Mouse (Mus musculus): ENCODE measurements at regions not wholly inside any gene's neighbourhood (a gene's known extent, or its start where the extent isn't known, plus 50 kb on each side); places are given as distances from the start of the nearest gene placed in this dataset.

DNA sequence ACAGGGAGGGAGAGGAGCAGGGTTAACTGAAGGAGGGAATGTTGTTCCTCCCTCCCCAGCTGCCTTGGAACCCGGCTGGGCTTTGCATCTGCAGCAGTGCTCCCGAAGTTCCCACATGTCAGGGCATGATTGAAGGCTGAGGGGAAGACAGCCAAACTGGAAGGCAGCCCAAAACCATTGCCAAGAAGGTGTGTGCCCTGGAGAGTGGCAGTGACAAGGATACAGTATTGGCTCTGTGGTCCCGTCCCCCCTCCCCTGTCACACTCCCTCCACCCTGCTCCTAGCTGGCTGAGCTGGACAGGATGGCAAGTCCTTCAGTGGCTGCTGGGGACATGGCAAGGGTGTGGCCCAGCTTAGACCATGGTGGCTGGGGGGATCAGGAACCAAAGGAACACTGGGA lies 79.1 kb downstream of the Cyp26b1 start:
- DNase-seq (ENCODE audit: low read depth), result no peak

DNA sequence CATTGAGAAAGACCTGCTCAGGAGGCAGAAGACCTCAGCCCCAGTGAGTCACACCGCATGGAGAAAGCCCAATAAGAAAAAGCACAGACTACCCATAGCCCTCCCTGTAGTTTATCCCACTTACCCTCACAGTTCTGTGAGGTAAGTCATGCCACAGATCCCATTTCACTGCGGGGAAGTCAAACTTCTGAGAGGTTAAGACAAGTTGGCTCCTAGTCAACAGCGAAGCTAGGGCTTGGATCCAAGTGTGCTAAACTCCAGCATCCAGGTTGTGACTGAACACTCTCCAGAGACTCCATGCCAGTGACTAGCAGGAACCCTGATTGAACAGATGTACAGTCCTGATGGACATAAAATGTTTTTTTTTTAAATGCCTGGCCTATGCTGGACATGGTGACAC lies 85.1 kb downstream of the Cyp26b1 start:
- DNase-seq (ENCODE audit: low read depth), result no peak

DNA sequence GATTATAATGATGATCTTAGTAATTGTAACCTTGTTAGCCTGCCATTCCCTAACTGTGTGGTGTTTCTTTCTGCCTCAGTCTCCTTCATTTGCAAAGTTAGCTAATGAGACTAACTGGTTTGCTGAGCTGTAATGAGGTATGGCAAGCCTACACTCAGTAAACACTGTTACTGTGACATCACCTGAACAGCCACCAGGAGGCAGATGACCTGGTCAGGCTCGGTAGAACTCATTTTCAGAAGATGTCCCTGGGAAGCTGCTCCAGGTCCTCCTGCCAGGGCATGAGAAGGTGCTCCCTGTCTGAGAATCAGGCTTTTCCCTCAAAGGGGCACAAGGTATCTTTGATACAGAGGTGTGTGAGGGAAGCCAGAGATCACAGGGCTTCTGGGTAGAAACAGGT lies 87.0 kb downstream of the Cyp26b1 start:
- DNase-seq (ENCODE audit: low read depth), result peak; percentile 10

DNA sequence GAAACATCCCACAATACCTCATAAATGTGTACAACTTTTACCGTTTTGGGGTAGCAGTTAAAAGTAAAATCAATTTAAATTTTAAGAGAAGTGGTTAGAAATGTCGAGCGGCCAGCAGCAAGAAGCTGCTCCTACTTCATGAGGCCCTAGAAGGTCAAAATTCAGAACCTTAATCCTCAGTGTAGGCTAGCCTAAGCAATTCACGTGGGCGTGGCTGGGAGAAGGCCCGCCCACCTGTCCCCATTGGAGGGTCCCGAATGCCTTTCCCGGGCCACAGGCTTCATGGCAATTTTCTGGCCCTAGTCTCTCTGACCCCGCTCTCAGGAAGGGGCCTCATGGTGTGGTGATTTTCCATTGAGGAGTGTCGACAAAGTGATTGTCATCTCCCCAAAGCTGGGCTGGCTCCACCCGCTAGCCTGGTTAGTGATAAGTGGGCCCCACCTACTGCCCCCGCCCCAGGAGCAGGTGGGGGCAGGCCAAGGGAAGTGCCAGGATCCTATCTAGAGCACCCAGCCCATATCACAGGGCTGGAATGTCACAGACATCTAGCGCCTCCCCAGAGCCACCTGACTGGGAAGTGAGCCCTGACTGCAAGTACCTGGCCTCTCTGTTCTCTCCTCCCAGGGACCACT lies 93.3 kb downstream of the Cyp26b1 start:
- DNase-seq (ENCODE audit: low read depth), result no peak

DNA sequence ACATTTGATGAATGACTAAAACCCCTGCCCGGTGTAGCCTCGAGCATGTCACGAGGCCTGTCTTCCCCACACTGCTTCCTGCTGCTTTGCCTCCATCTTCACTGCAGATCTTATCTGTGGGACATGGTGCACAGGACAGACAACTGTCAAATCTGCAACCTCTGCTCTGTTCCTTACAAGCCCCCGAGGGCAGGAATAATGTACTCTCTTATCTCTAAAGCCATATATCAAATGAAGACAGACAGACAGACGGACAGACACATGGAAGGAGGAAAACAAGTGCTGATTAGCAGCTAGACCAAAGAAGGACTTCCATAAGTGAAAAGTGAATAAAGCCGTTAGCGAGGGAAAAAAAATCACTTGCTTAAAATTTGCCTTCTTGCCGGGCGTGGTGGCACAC lies 95.6 kb downstream of the Cyp26b1 start:
- no peak for DNase-seq (ENCODE audit: low read depth)

DNA sequence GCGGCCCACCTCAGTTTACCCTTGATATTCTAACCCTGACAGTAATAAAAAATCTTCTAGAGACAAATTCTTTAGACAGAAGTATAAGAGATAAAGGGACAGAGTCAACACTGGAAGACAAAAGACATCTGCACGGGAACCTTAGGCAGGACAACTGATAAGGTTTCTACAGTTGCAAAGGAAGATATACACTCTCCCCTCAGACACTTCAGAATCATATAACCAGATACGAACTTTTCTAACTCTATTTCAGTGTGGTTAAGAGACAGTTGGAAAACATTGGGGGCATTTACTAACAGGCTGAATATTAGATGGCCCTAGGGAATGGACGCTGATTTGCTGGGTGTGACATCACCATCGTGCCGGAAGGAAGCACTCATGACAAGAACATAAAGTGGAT lies 100.0 kb downstream of the Cyp26b1 start:
- no peak for DNase-seq (ENCODE audit: low read depth)

DNA sequence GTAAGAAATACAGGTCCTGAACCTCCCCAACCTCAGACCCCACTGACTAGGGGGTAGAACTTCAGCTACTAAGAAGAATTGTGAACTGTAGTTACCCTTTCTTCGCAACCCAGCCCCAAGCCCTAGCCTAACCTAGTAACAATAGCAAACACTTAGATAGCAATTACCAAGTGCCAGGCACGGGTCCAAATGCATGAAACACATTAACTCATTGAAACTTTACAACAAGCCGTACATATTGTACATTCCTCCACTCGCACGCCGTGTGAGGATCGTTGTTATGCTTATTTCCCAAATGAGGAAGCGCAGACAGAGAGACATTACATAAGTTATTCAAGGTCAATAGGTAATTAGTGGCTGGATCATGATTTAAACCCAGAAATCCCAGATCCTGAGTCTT lies 100.5 kb downstream of the Cyp26b1 start:
- DNase-seq (ENCODE audit: low read depth), result no peak

DNA sequence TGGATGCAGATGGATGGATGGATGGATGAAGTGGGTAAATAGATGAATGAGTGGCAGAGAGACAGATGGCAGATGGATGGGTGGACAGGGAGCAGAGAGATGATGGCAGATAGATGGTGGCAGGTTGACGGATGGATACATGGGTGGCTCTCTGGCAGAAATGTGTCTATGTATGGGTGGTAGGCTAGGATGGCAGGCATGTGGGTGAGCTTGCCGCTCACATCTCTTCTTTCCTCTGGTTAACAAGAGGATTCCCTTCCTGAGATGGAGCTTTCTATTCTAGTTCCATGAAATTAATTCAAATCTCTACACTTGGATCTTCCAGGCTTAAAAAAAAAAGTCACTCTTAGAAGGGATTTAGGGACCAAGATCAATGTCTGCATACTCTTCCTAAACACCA lies 101.1 kb downstream of the Cyp26b1 start:
- DNase-seq (ENCODE audit: low read depth), result no peak

DNA sequence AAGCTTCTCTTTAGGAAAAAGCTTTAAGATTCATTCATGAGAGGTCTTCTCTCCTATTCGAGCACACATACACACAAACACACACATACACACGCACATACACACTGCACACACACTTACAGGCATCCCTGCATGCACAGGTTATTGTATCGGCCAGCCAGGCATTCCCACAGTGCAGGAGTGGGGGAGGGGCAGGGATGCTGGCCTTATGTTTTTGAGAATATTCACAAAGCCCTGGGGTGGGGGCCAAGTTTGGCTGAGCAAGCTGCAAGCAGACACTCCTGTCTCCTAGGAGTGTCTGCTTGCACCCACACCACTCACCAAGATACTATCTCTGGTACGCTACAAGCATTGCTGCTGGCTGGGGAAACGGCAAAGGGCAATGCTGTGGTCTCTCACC lies 102.6 kb downstream of the Cyp26b1 start:
- DNase-seq (ENCODE audit: low read depth), result no peak

DNA sequence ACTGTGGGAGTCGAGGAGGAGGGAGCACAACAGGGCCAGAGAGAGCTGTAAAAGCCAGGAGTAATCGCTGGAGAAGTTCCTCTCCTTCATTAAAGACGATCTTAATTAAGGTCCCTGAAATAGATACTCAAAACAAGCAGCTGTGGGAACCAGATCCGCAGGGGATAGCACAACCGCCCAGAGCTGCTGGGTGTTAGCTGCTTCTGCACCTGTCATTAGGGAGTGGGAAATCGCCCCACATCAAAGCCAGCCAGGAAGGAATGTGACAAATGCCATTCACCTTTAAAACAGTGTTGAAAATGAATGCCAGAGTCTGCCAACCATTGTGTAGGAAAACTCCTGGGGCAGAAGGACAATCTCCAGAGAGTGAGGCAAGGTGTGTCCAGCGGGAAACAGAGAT lies 112.5 kb downstream of the Cyp26b1 start:
- no peak for DNase-seq (ENCODE audit: low read depth)

DNA sequence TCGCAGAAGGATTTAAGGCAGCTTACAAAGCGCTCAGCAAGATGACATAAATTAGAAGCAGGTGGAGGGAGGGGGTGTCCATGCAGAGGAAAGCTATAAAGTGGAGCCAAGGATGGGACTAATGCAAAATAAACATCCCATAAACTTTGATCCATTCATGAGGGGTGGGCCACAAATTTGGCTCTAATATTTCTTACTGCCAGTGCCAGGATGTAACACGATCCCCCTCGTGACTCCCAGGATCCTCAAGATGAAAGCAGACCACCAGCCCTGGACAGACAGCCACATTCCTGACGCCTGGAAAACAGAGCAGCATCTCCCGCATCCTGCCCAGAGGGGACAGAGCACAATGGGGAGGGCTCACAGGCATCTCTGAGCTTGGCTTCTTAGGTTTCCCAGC lies 116.6 kb downstream of the Cyp26b1 start:
- DNase-seq (ENCODE audit: low read depth), result no peak

DNA sequence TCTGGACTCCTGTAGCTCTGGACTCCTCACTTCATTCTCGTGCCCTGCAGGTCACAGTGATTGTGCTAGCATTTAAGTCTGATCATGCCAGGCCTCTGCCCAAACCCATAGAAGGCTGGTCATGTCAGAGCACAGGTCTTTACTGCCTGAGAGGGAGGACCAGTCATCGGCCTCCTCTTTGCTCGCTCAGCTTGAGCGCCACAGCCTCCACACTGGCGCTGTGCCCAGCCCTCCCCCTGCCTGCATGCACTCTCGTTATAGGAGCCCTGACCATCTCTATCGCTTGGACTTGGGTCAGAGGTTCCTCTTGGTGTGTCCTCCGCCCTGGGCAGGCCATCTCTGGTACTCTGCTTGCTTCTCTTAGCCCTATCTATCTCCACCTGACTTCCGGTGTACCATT lies 117.2 kb downstream of the Cyp26b1 start:
- DNase-seq (ENCODE audit: low read depth), result no peak

DNA sequence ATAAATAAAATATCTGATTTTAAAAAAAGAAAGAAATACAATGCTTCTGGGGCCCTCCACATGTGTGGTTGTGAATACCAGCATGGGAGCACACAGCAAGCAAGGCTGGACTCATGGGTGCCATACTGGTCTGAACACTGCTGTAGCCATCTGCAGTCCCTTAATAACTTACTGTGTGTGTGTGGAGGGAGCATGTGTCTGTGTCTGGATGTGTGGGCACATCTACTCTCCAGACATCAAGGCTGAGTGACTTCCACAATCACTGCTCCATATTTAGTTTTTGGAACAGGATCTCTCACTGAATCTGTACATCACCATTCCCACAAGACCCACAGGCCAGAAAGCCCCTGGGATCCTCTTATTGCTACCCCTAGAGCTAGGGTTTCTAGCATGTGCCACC lies 118.9 kb downstream of the Cyp26b1 start:
- DNase-seq (ENCODE audit: low read depth), result no peak

DNA sequence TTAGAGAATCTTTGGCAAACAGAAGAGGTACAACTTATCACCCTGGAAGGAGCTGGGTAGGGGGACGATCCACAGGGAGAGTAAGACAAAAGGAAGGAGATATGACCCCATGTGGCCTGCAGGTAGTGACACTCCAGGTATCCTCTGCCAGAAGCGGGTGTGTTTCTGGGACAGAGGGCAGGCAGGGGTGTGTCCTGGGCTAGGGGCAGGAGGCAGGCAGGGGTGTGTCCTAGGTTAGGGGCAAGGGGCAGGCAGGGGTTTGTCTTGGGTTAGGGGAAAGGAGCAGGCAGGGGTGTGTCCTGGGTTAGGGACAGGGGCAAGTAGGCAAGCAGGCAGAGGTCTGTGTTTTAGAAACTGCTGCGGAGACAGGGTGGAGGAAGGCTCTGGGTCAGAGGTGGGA lies 120.5 kb downstream of the Cyp26b1 start:
- DNase-seq (ENCODE audit: low read depth), result no peak

DNA sequence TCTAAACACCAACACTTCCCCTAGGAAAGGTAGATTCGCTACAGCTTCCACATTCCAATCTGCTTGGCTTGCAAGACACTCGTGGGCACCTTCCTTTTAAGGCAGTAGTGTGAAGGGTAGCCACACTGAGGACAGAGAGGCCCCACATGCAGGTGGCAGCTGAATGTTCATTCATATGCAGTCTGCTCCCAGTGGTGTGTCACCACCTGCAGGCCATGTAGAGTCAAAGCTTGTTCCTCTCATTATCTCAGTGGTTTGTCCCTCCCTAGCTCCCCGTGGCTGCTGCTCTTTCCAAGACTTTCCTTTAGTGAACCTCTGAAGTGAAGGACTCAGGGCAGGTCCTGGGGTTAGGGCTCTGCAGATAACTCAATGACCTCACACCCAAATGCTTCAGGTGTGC lies 121.4 kb downstream of the Cyp26b1 start:
- DNase-seq (ENCODE audit: low read depth), result no peak

DNA sequence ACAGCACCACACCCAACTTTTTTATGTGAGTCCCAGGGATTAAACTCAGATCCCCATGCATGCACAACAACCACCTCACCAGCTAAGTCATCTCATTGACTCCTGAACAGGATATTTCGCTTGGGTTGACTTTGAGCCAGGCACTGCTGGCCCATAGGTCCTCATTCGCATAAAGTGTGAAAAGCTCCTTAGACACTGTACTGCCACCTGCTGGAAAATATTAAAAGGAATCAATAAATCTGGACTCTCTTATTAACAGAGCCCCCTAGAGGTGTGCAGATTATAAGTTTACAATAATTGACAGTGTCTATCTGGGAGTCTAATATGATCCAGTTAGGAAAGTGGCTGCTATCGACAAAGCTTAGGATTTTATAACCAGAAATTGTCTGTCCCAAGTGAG lies 126.4 kb downstream of the Cyp26b1 start:
- no peak for DNase-seq (ENCODE audit: low read depth)

DNA sequence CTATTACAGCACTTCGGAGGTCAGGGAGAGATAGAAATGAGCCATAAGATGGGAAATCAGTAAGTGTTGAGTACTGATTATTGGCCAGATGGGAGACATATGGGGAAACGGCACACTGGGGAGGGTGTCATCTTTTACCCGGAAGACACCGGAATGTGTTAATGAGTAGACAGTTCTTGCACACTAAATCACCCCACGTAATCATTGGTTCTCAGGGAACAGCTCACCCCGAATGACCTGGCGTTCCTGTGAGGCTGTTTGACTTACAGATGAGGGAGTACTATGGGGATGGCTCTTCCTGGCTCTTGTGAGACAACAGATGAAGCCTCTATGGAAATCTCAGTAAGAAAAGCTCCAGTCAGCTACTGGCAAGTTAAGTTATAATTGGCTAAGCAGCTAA lies 127.5 kb downstream of the Cyp26b1 start:
- no peak for DNase-seq (ENCODE audit: low read depth)

DNA sequence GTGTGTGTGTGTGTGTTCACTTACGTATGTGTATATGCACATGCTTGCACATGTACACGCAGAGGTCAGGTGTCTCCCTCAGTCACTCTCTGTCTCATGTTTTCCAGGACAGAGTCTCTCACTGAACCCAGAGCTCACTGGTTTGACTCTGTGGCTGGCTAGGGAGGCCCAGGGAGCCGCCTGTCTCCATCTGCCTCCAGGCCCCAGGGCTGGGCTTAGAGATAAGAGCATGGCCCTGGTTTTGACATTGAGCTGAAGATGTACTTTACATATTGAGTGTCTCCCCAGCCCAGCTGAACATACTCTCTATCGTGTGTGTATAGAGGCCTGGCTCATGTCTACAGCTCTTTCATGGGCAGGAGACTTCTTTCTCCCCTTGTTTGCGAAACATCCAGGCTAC lies 128.1 kb downstream of the Cyp26b1 start:
- DNase-seq (ENCODE audit: low read depth), result no peak

DNA sequence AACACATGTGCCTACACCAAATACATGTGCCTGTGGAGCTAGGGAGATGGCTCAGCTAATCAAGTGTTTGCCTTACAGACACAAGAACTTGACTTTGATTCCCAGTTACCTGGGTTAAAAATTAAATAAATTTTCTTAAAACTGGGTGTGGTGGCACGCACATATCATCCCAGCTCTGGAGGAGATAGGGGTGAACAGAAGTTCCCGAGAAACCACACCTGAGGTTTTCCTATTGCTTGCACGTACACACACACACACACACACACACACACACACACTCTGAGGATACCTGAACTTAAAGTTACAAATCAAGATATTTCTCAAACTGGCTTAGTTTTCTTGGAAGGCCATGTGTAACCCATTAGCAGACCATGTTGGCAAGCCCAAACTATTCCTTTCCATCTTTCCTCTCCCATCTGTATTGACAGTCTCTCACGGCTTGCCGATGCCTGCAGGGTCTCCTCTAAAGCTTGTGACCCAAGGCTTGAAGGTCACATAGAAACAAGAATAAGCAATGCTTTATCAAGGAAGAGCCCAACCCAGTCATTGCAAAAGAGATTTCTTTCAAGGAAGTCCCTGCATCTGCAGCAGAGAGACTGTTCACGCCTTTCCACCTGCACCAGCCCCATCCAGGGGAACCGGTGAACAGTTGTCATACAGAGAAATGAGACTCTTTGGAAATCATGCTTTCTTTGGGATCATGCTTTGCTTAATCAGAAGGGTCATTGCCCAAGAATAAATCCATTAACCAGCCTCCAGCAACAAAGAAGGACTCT lies 129.9 kb downstream of the Cyp26b1 start:
- no peak for DNase-seq (ENCODE audit: low read depth)

DNA sequence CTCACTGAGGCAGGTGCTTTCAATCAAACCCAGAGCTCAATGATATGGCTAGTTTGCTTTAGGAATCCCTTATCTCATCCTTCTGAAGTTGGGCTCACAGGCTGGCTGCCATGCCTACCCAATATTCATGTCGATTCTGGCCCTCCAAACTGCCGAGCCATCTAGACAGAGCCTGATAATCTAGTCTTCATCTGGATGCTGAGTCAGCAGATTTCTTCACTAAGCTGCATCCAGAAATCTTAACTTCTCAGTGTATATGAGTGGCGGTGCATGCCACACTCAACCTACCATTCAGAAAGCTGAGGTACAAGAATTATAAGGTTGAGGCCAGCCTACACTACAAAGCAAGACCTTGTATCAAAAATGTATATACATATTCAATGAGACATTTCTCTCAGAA lies 136.9 kb downstream of the Cyp26b1 start:
- no peak for DNase-seq (ENCODE audit: low read depth)

DNA sequence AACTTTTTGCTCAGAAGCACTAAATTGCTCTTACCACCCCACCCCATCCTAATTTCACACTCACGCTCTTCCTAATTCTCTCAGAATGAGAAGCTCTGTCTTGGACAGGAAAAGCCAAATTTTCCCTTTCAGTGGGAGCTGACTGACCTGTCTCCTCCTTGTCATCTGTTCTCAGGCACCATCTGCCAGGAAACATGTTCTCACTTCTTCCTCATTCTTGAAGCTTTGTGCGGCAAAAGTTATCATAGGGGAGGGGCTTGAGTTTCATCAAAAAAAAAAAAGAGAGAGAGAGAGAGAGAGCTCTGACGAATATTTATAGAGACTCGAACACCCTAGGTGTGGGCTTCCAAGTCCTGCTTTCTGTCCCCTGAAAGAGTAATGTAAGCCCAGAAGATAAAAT lies 148.6 kb downstream of the Cyp26b1 start:
- no peak for DNase-seq (ENCODE audit: low read depth)

DNA sequence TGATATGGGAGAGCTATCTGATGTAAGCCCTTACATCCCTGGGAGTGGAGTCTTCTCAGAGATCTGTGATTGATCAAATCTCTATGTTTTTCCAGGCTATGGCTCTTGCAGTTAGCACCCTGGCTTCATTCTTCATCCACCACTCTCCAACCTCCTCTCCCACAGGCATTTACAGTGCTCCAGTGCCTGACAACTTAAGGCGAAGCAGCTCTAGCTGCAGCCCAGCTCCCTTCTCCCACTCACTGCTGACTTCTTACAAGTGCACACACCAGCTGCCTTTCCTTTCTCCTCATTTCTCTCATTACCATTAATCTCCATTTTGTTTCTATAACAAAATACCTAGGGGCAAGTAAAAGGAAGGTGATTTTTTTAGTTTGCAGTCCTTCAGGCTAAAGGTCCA lies 151.0 kb downstream of the Cyp26b1 start:
- DNase-seq (ENCODE audit: low read depth), result no peak

DNA sequence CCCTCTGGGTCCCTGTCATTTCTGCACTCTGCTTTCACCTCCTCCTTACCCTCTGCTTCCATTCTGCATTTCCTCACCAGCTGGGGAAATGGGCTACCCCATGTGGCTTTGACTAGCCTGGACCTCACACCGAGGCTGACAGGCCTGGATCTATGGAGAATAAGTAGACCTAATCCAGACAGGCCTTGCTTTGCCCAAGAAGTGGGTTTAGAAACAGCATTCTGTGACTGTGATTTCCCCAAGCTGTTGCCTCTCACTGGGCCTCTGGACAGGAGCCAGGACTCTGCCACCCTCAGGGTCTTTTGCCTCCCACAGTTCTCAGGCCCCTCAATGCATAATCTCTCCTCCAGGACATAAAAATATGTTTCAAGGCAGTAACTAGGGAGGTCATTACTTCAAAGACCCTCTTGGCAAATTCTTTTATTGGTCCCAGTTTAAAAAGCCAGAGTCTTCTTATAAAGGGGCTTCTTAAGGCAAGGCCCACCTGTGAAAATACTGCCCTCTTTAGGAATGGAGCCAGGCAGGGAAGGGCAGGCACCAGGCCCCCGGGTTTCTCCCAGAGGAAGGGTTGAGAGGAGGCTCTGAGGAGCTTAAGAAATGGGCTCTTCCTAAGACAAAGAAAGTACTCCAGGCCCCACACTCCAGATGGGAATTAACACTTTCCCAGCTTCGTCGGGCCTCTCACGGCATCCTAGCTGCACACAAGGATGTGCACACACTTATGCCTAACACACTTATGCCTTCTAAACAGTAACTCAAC lies 151.8 kb downstream of the Cyp26b1 start:
- no peak for DNase-seq (ENCODE audit: low read depth)
